Mouse (Mus musculus): Measurements from ENCODE around the gene Cacna1h.

The Cacna1h gene

DNA sequence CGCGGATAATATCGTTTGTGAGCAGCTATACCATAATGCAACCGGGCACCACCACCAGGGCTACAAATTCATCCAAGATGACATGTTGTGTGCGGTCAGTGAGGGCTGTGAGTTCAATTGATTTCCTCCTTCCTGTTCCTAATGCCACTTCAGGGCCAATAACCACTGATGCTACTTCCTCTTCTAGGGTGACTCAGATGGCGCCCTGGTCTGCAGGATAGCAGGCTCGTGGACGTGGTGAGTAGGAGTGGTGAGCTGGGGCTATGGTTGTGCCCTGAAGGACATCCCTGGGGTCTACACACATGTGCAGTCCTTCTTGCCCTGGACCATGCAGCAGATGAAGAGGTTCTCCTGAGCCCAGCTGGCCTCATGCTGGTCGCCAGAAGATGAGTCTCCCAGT, 101.3 kb downstream of the Cacna1h start:
- in situ Hi-C loops (cut with MboI, MseI): no loop called here
